Mouse (Mus musculus) gastrocnemius, postnatal 25 days (tissue): ENCODE measurements at regions not wholly inside any gene's neighbourhood (a gene's known extent, or its start where the extent isn't known, plus 50 kb on each side); places are given as distances from the start of the nearest gene placed in this dataset.
A peak's percentile ranks its signal among the peaks of the same experiment; 100 is the strongest.
"Not testable (repeated sequence)": the region's sequence is repeated elsewhere in the genome, so short reads cannot be mapped to it uniquely, and the experiment has no call there.

ENCODE experiments used
- DNase-seq: peaks from one replicate; pipeline ENCODE4 v3.0.0; 2022

DNA sequence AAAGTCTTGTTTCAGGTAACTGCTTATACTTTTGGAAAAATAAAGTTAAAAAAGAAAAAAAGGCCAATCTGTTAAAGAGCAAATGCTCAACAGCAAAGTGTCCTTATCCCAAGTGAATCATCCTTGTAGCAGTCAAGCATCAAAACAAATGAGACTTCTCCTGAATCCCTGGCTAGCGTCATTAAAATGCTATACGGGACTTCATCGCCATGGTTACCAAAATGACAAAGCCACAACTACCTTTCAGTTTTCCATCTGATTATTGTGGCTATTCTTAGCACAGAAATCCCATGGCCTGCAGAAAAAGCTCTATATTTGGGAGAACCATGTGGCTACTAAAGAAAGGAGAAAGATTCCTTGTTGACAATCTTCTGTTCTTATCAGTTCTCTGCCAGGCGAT is 322.7 kb downstream of the Arl4a start:
- DNase-seq, result no peak

DNA sequence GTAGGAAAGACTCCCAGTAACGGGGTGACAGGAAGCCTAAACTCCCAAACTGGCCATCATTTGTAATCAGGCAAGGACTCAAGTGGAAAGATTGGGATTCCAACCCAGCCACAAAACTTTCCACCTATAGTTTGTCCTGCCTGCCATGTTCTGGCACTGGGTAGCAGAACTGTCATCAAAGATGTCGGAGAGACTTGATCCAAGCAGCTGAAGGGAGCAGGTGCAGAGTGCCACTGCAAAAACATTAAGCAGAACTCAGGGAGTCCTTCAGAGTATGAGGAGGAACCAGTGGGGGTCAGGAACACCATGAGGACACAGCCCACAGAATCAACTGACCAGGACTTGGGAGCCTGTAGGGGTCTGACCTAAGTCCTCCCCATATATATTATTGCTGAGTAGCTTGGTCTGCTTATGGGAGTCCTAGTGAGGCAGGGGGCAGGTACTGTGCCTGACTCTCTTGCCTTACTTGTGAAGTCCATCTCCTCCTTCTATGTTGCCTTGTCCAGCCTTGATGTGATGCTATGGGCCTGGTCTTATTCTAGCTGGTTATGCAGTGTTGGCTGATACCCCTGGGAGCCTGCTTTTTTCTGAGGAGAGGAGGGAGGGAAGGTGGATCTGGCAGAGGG is 323.5 kb downstream of the Arl4a start:
- DNase-seq, result no peak

DNA sequence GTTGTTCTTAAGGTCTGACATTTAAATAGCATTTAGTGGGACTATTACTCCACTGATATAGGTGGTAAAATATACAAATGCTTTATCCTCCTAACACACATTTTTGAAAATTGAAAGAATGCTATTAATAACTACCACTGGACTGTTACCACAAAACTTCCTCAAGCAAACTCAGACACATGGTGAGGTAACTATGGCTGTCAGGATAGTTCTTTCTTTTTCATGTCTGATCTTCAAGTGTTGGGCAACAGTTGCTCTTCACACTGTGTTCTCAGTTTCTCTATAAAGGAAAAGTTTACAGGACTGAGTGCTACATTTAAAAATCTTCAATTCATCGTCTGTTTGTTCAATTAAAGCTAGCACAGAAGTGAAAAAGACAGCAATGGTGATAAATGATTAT is 326.0 kb downstream of the Arl4a start:
- DNase-seq, result no peak

DNA sequence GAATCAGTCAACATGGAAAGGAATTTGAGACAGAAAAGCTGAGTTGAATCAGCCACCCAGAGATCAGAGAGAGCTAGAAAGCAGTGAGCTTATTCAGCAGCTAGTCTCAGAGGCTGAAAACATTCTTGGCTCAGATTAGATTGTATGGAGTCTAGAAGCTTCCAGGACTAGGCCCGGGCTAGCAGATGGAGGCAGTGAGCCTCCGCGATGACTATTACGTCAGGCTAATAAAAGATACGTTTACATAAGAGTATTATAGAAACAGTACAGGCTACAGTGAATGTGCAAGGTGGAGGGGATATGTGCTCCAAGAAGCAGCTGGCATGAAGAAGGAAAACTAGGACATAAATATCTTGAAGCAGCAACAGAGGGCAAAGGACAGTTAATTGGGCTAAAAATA is 328.0 kb downstream of the Arl4a start:
- DNase-seq, result no peak

DNA sequence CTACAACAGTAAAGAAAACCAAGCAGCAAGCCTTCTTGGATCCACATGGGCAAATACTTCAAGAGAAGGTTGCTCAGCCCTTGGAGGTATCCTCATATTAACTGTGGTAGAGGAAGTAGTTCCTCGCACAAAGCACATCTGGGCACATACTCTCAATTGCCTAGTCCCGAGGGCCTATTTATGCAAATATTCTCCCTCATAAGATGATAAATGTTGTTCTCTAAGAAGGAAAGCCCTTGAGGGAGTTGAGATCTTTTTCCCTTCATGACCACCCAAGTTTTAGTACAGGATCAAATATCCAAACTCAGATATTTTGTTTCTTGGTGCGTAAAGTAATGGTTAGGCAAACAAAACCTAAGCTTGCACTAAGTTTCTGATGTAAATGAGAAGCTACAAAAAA is 340.6 kb downstream of the Arl4a start:
- no peak for DNase-seq

DNA sequence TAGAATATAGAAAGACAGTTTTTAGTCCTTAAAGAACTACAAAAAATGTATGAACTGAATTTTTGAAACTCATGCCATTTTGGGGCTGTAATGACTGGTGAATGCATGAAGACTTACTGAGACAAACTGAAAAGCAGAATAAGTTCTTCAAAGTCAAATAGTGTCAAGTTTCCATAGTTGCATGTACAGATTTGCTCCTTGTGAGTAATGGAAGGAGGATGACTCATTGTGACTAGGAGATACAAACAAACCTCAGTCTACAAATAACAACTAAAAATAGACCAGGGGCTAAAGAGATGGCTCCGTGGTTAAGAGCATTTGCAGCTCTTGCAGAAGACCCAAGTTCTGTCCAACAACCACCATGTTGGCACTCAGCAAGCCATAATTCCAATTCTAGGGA is 342.5 kb downstream of the Arl4a start:
- DNase-seq, result no peak

DNA sequence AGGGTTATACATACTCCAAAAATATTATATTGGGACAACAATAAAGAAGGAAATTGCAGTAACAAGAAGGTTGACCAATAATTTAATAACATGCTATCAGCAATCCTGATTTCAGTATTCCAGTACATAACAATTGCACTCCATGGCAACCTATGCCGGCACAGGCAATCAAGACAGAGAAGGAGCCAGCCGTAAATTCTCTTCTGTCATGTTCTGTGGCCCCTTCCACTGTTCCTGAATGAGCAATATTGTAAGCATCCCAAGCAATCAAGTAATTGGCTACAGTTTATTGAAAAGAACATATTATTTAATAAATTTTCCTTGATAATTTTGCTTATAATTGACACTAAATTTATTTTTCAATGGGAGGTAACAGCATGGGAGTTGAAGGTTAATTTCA is 345.8 kb downstream of the Arl4a start:
- DNase-seq, result no peak

DNA sequence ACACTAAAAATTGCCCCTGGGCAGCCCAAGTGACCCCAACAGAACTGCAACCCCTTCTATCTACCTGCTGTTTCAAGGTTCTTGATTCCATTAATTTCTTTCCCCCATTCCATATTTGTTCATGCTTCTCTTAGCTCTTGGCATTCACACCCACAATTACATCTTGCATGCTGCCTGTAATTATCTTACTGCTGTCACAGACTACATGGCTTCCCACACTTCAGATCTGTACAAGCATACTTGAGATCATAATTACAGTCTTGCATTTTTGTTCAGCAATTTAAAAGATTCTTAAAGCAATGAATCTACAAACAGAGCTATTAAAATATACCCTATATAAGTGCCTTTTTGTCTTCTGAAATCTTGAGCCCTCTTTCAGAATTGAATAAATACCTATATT is 352.4 kb downstream of the Arl4a start:
- no peak for DNase-seq

DNA sequence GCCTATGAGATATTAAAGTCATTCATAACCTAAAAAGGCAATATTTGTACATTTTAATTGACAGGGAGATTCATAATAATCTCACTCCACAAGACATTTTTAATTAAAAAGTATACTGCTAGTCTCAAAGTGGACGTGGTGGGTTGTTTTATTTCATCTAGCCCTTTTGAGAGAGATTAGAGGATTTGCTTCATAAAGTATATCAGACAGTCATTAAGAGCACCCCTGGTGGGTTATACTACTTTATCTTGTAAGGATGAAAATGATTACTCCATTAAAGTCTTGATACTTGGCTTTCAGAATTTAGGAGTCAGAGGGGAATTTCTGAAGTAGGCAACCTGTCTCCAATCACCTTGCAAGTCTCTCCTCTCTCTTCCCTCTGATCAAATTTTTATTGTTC is 355.7 kb downstream of the Arl4a start:
- no peak for DNase-seq

DNA sequence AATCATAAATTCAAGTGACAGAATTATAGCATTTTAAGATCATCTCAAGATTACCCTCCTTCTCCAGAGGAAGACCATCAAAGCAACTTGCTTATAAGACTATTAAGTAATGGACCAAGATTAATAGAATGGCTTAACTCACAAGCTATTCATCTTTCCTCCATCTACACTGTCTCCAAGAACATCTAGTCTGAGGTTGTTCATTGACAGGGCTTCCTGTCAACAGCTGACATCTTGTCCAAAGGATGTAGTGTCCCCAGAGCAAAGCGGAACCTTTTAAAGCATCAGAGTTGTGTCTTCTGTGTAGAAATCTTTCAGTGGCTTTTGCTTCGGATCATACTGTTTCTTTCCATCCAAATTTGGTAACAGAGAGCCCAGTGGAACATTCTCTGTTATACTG is 362.2 kb downstream of the Arl4a start:
- no peak for DNase-seq

DNA sequence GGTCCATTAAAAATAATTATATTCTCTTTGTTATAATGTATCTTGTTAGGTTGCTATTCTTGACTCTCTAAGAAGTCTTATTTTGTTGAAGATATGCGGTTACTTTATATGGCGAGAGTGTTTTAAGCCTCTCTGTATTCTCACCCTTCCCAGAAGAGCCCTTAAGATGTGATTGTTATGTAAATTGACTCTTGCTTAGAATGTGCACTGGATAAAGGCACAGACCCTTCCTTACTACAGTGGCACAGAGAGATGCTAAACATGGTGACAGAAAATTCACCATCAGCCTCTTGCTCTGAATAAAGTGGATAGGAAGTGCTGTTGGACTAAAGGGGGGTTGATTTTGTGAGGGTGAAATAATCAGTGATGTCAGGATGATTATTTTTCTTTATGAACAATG is 370.1 kb downstream of the Arl4a start:
- no peak for DNase-seq

DNA sequence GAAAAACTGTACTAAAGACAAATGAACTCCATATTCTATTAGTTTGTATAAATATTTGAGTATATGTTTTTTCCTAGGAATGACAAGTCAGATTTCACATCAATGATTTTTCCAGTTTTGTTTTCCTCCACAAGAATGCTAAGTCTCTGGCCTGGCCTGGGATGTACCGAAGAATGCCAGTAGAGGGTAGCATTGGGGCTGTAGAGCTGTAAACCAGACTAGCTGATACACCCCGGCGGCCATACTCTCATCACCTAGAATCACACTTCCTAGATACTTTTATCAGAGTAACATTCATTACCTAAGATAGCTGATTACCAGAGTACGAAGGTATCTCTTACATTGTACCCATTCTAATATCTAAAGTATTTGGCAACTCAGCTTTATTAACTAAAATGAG is 372.4 kb downstream of the Arl4a start:
- DNase-seq, result peak; percentile 6

DNA sequence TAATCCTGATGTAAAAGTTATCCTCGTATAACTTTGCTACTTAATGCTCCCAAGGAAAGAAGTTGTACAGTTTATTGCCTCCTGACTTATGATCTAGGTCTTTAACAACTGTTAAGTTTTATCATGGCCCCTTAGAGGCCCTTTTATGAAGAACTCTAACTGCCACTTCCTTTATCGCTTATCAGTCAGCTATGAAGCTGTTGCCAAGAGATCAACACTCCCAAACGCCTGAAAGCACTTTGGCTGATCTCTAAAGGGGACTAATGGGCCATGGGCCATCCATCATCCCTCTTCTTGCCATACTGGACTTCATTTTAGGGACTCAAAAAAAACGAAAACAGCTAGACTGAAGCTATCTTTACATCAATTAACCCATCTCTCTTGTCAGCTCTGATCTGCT is 377.4 kb downstream of the Arl4a start:
- DNase-seq, result no peak

DNA sequence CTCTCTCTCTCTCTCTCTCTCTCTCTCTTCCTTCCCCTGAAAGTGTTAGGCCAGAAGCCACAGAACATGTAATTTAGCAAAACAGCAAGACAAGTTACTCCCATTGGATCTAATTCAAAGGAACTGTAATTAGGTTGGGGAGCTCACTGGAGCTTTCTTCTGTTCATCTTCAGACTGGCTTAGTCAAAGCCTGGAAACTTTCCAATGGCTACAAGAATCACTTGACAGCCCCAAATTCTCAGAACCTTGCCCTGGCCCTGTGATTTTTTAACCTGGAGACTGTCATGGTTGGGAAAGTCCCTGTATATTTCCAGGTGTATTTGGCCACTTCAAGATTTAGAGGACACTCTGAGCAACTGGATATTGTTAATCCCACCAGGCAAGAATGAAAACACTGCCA is 381.2 kb downstream of the Arl4a start:
- no peak for DNase-seq

DNA sequence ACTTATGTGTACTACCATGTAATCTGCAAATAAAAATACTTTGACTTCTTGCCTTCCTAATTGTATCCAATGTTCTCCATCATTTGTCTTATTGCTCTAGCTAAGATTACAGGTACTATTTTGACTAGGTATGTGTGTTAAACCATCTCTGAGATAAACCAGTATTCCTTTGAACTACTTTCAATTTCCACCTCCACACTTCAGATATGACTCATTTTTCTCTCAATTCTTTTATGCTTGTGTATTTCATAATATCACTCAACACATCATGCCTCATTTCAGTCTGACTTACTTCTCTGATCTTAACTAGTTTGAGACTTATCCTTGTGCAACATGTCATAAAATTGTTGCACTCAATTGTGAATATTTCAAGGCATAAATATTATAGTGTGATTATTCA is 388.9 kb downstream of the Arl4a start:
- no peak for DNase-seq

DNA sequence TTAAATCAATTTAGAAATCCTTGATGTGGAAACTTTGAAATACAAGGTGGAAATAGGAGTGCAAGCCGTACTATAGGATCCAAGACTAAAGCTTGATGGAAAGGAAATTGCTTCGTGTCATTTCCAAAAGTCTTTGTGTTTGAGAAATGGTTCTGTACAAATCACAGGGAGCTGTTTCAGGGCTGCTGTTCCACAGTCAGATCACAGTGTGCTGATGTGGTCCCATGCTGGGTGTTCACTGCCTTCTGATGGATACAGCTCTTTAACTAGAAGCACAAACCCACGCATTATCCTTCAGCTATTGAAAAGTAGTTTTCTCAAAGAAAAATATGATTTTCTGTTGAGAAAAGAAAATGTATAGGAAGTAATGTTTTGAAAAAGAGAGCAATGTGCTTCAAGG is 391.3 kb downstream of the Arl4a start:
- no peak for DNase-seq

DNA sequence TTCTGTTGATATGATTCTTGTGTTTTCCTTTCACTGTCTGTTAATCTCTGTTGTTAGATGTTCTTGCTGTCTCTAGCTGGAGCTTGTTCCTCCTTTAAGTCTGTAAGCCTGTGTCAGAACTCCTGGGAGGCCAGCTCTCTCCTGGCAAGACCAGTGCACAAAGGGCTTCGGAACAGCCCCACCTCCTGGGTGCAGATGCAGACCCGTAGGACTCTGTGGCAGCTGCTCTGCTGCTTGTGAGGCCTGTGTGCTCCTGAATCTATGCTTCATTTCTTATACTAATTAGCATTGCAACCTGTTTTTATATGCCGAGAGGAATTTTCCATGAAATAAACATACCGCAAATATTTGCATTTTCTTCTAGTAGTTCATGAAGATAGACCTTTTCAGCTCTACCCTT is 392.2 kb downstream of the Arl4a start:
- no peak for DNase-seq

DNA sequence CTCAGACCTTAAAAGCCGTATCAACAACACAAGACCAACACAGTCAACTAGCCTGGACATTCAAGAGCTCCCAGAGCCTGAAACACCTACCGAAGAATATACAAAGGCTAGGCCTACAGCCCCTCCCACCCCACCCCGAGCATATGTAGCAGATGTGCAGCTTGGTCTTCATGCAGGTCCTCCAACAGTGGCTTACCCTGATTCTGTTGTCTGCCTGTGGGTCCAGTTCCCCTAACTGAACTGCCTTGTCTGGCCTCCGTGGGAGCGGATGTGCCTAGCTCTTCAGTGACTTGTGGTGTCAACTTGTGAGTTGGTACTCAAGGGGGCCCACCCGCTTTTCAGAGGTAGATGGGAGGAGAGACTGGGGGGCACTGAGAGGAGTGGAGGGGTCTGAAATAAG is 398.6 kb downstream of the Arl4a start:
- no peak for DNase-seq

DNA sequence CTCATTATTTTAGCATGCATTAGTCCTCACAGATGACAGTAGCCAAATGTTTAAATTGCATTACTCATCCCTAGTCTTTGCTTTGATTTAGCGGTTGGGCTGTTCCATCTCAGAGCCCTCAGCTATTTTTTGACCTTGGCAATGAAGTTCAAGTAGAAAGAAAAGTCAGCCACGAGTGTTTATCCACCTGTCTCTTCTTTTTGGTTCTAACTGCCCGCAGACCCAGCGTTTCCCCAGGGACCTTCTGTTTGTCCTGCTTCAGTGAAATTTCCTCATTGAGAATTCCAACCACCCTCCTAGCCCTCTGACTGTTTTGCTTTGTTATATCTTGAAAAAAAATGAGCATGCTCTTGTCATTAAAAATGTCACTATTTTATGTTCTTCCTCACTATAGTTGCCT is 403.5 kb downstream of the Arl4a start:
- no peak for DNase-seq

DNA sequence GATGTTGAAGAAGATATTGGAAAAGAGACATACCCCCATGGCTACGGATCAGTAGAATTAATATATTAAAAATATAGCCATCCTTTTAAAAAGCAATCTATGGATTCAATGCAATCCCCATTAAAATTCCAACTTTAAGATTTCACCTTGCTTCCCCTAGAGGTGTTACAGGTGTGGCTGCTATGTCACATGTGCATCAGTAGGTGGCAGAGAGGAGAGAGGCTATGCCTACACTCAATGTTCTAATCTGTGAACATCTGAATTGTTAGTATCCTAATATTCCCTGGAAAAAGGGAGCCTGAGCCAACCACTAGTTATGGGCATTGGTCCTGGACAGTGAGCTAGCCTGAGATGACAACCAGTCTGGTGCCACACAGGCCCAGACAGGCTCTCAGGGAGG is 416.6 kb downstream of the Arl4a start:
- DNase-seq, result no peak

DNA sequence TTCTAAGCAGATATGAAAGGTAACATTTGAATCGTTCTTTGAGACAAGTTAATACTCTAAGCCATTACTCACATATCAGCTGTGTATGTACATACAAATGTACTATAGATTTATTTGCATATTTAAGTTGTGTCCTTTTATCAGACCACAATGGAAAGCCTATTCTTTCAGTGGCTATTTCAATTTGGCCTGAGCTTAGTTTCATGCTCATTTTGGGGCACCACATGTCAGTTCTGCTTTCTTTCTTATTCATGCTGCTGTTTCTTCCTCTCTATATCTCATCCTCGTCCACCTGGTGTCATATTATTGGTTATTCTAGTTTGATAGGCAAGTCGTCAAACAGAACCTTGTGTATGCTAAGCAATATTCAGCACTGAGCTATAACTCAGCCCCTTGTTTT is 432.5 kb downstream of the Arl4a start:
- no peak for DNase-seq

DNA sequence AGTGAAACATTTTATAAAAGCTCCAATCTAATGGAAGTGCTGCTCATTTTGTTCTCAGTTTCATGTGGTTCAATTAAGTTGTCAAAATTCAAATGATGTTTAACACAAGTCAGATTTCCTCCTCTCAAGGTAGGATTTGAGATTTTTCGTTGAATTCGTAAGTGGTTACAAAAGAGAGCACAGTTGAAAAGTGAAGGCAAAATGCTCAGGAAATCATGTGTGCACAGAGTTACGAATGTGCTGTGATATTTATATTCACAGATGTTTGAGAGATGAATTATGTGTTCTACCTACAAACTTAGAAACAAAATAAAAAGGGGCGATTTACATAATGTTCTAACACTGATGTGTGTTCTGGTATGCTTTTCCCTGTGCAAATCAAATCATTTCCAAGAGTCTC is 433.1 kb downstream of the Arl4a start:
- no peak for DNase-seq

DNA sequence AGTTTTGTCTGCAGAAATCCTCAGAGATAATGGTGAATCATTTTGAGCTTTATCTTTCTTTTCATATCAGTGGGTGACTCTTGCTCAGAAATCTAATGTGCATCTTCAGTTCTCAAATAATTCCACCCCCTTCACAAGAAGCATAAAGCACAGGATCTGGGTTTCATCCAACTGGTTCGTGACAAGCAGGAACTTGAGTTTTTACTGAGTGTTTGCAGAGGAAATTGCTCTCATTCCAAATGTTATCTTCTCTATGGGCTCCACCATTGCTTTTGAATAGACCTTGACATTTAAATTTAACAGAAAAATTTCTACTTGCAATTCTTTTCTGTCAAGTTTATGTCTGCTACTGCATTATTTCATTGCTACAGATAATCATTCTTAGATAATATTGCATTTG is 443.1 kb downstream of the Arl4a start:
- no peak for DNase-seq

DNA sequence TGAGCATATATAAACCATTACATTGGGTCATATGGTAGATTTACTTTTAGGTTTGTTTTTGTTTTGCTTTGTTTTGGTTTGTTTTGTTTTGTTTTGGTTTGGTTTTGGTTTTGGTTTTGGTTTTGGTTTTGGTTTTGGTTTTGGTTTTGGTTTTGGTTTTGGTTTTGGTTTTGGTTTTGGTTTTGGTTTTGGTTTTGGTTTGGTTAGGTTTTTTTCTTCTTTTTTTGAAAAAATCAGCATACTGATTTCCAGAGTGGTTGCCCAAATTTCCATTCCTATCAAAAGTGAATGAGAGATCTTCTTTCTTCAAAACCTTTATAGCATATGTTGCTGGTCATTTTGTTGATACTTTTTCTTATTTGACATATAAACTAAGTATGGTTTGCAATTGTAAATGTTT is 444.0 kb downstream of the Arl4a start:
- not testable (repeated sequence) for DNase-seq

DNA sequence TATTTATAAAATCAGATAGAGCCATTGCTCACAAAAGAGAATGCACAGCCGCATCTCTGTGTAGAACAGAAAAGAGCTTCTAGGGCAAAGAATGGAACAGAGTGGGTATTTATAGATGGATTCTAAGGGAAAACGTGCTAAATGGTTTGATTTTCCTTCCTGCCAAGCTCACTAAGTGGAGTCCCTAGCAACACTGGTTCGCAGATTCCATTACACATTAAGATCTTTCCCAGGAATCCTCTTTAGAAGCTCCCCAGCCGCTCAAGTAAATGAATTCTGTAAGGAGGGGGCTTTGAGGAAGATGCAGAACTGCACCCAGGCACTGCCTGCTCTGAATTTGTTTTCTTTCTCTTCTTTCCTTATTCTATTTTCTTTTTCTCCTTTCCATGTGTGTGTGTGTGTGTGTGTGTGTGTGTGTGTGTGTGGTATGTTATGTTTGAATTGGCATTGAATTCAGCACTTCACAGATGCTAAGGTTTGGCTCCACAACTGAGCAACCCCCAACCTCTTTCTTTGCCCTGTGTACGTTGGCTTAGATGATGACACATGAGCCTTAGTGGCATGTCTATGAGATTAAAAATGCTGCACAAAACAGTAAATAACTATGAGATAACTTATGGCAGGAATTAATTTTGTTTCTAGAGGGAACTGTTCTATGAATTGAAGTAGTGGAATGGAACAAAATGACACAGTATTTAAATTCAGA is 450.5 kb downstream of the Arl4a start:
- DNase-seq, result no peak
